Mouse (Mus musculus) megakaryocyte progenitor cell, adult 5-6 weeks (primary cell): ENCODE data around the gene Pde6b. TPM values are rescaled to one million over a fixed set of nuclear protein-coding genes. Genes with fewer than 3 reads are reported as not detected.

ENCODE experiments used
- ATAC-seq: replicated peaks from 2 replicates; pipeline ENCODE4 v1.8.0; 2016; ENCODE audit warnings: mild to moderate bottlenecking, moderate TSS enrichment, inconsistent platforms; ENCODE audit not compliant: poor library complexity
- total RNA-seq, 2 experiments: library from RNA; stranded (forward) in 1 of 2; stranded (reverse) in 1 of 2; fragments of 157-497, 149-512 nt in 1 of 2; fragments of 200-1000 nt in 1 of 2; gene quantifications; 2 replicates each; pipeline versions ENCODE4 v1.2.3 to v1.2.4; 2015 to 2017

The Pde6b gene
- total RNA-seq, 2 experiments from 2014 or later = not detected

- no peak for ATAC-seq
Measured at GRCm38 (mm10) chr5:108386449-108386848, 1.7 kb upstream of the Pde6b start.

GRCm38 (mm10) chr5:108389744-108390143, 1.6 kb downstream of the Pde6b start:
- no peak for ATAC-seq

GRCm38 (mm10) chr5:108403453-108403852, 15.3 kb downstream of the Pde6b start:
- no peak for ATAC-seq

- peak; percentile 96 for ATAC-seq
Measured at GRCm38 (mm10) chr5:108405460-108405859, 17.3 kb downstream of the Pde6b start.

GRCm38 (mm10) chr5:108406977-108407376, 18.8 kb downstream of the Pde6b start:
- ATAC-seq = no peak

GRCm38 (mm10) chr5:108414711-108415110, 26.5 kb downstream of the Pde6b start:
- peak; percentile 71 for ATAC-seq

GRCm38 (mm10) chr5:108422741-108423140, 34.5 kb downstream of the Pde6b start:
- ATAC-seq = no peak

GRCm38 (mm10) chr5:108423427-108423826, 35.2 kb downstream of the Pde6b start:
- ATAC-seq = no peak

GRCm38 (mm10) chr5:108427186-108427585, 39.0 kb downstream of the Pde6b start:
- ATAC-seq = peak; percentile 95

- no peak for ATAC-seq
Measured at GRCm38 (mm10) chr5:108431196-108431595, 43.0 kb downstream of the Pde6b start.

- ATAC-seq = peak; percentile 97
Measured at GRCm38 (mm10) chr5:108433804-108434587, 45.8 kb downstream of the Pde6b start, which contains the start of gene Atp5k. Gene Atp5k, minus strand, starts transcription at chr5:108434448.

GRCm38 (mm10) chr5:108436101-108436500, 47.9 kb downstream of the Pde6b start:
- ATAC-seq = no peak

GRCm38 (mm10) chr5:108446973-108447372, 58.8 kb downstream of the Pde6b start:
- ATAC-seq = peak; percentile 67

- ATAC-seq = peak; percentile 15; the same call in 1 of the 2 replicates
Measured at GRCm38 (mm10) chr5:108447857-108448256, 59.7 kb downstream of the Pde6b start.

GRCm38 (mm10) chr5:108448785-108449668, 60.8 kb downstream of the Pde6b start, which contains the start of gene Mfsd7a:
Gene Mfsd7a, minus strand, starts transcription at chr5:108448891.
- ATAC-seq = peak; percentile 76

GRCm38 (mm10) chr5:108450837-108451540, 62.8 kb downstream of the Pde6b start:
- no peak for ATAC-seq

- ATAC-seq = no peak
Measured at GRCm38 (mm10) chr5:108451611-108452010, 63.4 kb downstream of the Pde6b start.

- ATAC-seq = no peak
Measured at GRCm38 (mm10) chr5:108452422-108452821, 64.2 kb downstream of the Pde6b start.

GRCm38 (mm10) chr5:108454094-108454493, 65.9 kb downstream of the Pde6b start:
- no peak for ATAC-seq

GRCm38 (mm10) chr5:108458706-108459105, 70.5 kb downstream of the Pde6b start:
- ATAC-seq = no peak

- ATAC-seq = no peak
Measured at GRCm38 (mm10) chr5:108460461-108460860, 72.3 kb downstream of the Pde6b start.
